Mouse (Mus musculus) kidney, postnatal 0 days (tissue): ENCODE data around the gene Adgrb3. TPM values are rescaled to one million over a fixed set of nuclear protein-coding genes. Genes with fewer than 3 reads are reported as not detected.

Source experiments
- ATAC-seq: fragments of 200-750 bp; cut with Nextera tagmentation; replicated peaks from 2 replicates; pipeline ENCODE4 v1.8.0; 2017; ENCODE audit warnings: low read depth, moderate number of reproducible peaks, moderate TSS enrichment, moderate library complexity; ENCODE audit not compliant: low FRiP score
- DNase-seq: peaks from one replicate; pipeline ENCODE4 v3.0.0-alpha.2; 2016; ENCODE audit warnings: low spot score
- H3K27ac ChIP-seq: fragments of 300-500 bp; sonication (generic); 2 replicates; pipeline ENCODE4 v1.5.1; 2014; ENCODE audit warnings: mild to moderate bottlenecking
- H3K27me3 ChIP-seq: fragments of 300-500 bp; sonication (generic); 2 replicates; pipeline ENCODE4 v1.6.1; 2014; ENCODE audit warnings: low read length, mixed read lengths; ENCODE audit not compliant: insufficient read depth
- H3K36me3 ChIP-seq: fragments of 300-500 bp; sonication (generic); 2 replicates; pipeline ENCODE4 v1.6.1; 2014; ENCODE audit warnings: low read length, mixed read lengths; ENCODE audit not compliant: insufficient read depth
- H3K4me1 ChIP-seq: fragments of 300-500 bp; sonication (generic); replicated peaks from 2 replicates; pipeline ENCODE4 v1.6.1; 2014; ENCODE audit warnings: antibody characterized with exemption, low read length, mixed read lengths; ENCODE audit not compliant: insufficient read depth
- H3K4me2 ChIP-seq: fragments of 300-500 bp; sonication (generic); 2 replicates; pipeline ENCODE4 v1.6.1; 2014; ENCODE audit warnings: mild to moderate bottlenecking, low read length, moderate library complexity, mixed read lengths
- H3K4me3 ChIP-seq: fragments of 300-500 bp; sonication (generic); replicated peaks from 2 replicates; pipeline ENCODE4 v1.5.1; 2014; ENCODE audit warnings: low read depth, low read length
- H3K9ac ChIP-seq: fragments of 300-500 bp; sonication (generic); 2 replicates; pipeline ENCODE4 v1.6.1; 2014; ENCODE audit warnings: low read depth, low read length
- H3K9me3 ChIP-seq: fragments of 300-500 bp; sonication (generic); replicated peaks from 2 replicates; pipeline ENCODE4 v1.6.1; 2016; ENCODE audit warnings: low read length, inconsistent platforms, mixed read lengths
- CTCF ChIP-seq: IDR thresholded peaks from 2 replicates; pipeline ENCODE4 v1.5.1; 2016; ENCODE audit warnings: antibody characterized with exemption, low read depth, mild to moderate bottlenecking, moderate library complexity
- WGBS: fragments of 180-500 bp; shearing (Covaris S2); extraction: QIAGEN DNeasy Blood & Tissue Kit; methylation state at CpG from one replicate; pipeline ENCODE4 v1.1.7; 2014; 5-methylcytosine and 5-hydroxymethylcytosine counted together
- polyA plus RNA-seq: library from polyadenylated mRNA; unstranded; fragments of >200 nt; fragmentation: Nextera tagmentation; extraction: Ambion mirVana; gene quantifications from 2 replicates; pipeline ENCODE4 v1.2.1, GENCODE M21; 2015

The Adgrb3 gene
- polyA plus RNA-seq, 1 experiment from 2014 or later, result 0.26 TPM

DNA sequence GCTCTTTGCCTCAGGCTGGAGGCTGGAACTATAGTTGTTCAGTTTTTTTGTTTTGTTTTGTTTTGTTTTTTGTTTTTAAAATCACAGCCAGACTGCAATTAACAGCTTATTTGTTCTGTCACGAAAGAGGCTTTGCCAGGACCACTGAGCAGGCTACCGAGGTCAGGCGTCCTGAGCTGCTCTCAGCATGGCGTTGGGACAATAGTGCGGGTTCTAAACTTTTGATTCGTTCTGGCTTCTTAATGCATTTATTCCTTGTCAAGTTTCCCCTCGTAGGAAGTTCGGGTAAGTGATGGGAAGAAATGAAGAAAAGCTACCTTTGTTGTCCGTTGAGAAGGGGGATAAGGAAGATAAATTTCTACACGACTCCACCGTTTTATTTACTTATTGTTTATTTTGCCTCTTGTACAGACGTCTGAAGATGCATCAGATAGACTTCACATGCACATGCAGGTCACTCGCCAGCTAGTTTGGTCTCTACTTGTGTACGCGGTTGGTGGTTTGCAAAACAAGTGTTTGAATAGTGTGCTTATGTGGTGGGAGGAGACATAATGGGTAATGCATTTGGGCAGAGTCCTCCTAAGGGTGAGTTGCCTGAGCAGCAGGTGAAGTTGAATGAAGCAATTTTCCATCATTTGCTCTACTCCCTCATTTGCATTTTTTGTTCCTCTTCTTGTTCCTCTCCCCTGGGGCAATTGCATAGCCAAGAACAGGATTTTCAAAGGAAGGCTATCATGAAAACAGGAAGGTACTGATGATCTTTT is 1.4 kb upstream of the Adgrb3 start:
- no peaks in the 10 kb centered on the region for H3K4me1 ChIP-seq
- H3K27me3 ChIP-seq, result peaks cover 19% of the 10 kb centered on the region
- H3K9me3 ChIP-seq, result no peaks in the 10 kb centered on the region
- no peak for ATAC-seq
- no peak for TF ChIP-seq CTCF
- 7% methylated on average over 15 of the region's 15 CpGs for WGBS
- peak overlapping the region; percentile 50; the same call in 1 of the 2 replicates for H3K4me3 ChIP-seq
- peak; percentile 1 for DNase-seq
- H3K4me2 ChIP-seq, result peak overlapping the region; percentile 89
- H3K27ac ChIP-seq, result no peak overlapping the region
- no peak overlapping the region for H3K9ac ChIP-seq
- H3K36me3 ChIP-seq, result no peaks in the 10 kb centered on the region

DNA sequence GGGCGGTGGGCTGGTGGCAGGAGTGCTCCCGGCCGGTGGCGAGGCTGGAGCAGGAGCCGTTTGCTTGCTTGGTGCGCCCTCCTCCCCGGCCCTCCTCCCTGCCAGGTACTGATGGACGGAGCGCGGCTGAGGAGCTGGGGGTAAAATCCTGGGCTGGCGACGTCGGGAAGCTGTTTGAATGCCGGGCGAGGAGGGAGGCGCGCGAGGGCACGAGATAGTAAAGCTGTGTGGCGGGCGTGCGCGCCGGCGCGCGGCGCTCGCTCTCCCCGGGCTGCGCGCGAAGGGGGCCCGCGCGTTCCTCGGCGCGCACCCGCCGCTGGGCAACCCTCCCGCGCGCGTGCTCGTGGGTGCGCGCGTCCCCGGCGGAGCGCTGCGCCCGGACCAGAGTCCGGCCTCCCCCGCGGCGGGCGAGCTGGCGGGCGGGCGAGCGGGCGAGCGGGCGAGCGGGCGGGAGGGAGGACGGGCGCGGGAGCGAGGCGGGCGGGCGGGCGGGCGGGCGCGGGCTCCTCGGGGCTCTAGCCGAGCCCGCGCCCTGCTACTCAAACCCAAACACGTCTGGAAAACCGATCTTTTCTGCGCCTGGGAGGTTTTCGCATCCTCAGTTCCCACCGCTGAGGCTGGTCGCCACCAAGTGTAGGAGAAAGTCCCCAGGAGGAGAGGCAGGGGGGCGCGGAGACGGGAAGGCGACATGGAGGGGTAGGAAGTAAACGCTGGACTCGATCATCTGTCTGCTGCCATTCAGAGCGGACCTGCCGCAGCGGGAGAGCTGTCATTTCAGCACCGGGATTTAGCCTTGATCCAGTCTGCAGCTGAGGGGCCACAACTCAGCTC is 629 bp upstream of the Adgrb3 start:
- Histone ChIP-seq H3K36me3 (no peaks in the 10 kb centered on the region), H3K4me2 (peak overlapping the region; percentile 89), H3K9me3 (no peaks in the 10 kb centered on the region), H3K4me1 (no peaks in the 10 kb centered on the region), H3K27me3 (peaks cover 19% of the 10 kb centered on the region), H3K9ac (no peak overlapping the region), H3K27ac (no peak overlapping the region), H3K4me3 (peak overlapping the region; percentile 50)
- under 1% methylated on average over 46 of the region's 99 CpGs for WGBS
- DNase-seq (peak; percentile 67), ATAC-seq (peak; percentile 71)
- TF ChIP-seq CTCF, result no peak

DNA sequence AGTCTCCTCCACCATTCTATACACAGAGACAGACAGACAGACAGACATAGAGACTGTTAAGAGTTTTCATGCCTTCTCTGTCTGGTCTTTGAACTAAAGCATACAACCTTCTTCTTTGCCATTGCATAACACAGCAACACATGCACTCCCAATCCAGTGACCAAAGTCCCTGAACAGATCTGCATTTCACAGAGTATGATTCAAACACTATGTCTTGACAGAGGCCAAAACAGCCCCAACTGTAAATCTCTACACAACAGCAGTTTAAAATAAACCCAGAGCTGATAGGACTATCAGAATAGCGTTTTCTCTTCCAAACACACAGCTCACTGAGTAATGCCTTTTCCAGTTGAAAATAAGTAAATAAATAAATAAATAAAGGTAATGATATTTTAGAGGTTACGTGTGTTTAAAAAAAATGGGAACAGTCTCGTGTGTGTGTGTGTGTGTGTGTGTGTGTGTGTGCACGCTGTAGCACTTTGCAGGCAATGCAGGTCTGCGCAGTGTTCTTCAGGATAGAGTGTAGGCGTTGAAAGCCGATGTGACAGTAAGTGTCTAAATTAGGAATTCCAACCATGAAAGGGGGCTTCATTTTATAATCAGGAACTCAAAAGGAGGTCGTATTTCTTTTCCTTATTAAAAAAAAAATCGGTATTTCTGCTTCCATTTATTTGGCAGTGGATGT is 1.3 kb downstream of the Adgrb3 start:
- no peak overlapping the region for H3K4me3 ChIP-seq
- DNase-seq, result no peak
- H3K9me3 ChIP-seq, result no peaks in the 10 kb centered on the region
- no peak for TF ChIP-seq CTCF
- 72% methylated on average over 9 of the region's 9 CpGs for WGBS
- peaks cover 19% of the 10 kb centered on the region for H3K27me3 ChIP-seq
- H3K4me2 ChIP-seq, result no peak overlapping the region
- H3K27ac ChIP-seq, result no peak overlapping the region
- ATAC-seq, result no peak
- no peaks in the 10 kb centered on the region for H3K36me3 ChIP-seq
- no peaks in the 10 kb centered on the region for H3K4me1 ChIP-seq
- H3K9ac ChIP-seq, result no peak overlapping the region

DNA sequence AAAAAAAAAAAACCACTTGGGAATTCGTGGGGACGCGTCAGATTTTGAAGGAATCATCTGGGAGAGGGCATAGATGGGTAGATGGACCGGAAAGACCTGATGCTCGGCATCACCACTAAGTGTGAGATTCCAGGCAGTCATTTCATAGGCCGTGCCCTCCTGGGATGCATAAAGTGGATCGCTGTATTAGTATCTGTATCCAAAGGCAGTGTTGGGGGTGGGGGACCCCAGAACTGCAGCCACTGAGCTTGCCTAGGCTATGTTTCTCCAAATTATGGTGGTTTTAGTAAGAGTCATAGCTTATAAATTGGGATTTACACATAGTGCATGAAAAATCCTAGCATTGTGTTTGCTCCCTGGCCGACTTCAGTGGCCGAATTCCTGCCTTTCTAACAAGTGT is 2.1 kb downstream of the Adgrb3 start:
- no peak overlapping the region for H3K4me2 ChIP-seq
- H3K27ac ChIP-seq, result no peak overlapping the region
- no peak overlapping the region for H3K9ac ChIP-seq
- no peak for TF ChIP-seq CTCF
- no peak overlapping the region for H3K4me3 ChIP-seq
- DNase-seq, result no peak
- 59% methylated on average over 9 of the region's 9 CpGs for WGBS
- no peak for ATAC-seq
- no peaks in the 10 kb centered on the region for H3K9me3 ChIP-seq
- peaks cover 19% of the 10 kb centered on the region for H3K27me3 ChIP-seq
- H3K4me1 ChIP-seq, result no peaks in the 10 kb centered on the region
- no peaks in the 10 kb centered on the region for H3K36me3 ChIP-seq

DNA sequence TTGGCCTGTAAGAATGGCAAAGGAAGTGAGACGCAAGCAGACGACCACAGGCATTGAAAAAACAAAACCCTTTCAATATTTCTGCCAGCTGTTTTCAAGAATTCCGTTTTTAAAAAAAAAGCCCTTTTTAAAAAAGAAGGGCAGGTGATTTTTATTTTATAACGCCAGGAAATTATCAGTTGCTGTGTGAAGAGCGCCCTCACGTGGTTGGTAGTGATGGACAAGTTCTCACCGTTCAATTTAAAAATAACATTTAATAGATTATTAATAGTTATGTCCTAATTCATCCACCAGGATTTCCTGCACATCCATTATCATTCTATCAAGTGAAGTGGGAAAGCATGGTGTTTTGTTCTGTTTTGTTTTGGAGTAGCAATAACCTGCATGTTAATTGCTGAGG is 2.7 kb downstream of the Adgrb3 start:
- WGBS, result 14% methylated on average over 7 of the region's 7 CpGs
- Histone ChIP-seq H3K4me1 (no peaks in the 10 kb centered on the region), H3K27me3 (peaks cover 19% of the 10 kb centered on the region), H3K9ac (no peak overlapping the region), H3K27ac (no peak overlapping the region), H3K9me3 (no peaks in the 10 kb centered on the region), H3K4me3 (no peak overlapping the region), H3K4me2 (no peak overlapping the region), H3K36me3 (no peaks in the 10 kb centered on the region)
- no peak for ATAC-seq
- peak; percentile 27 for DNase-seq
- peak; percentile 60 for TF ChIP-seq CTCF

DNA sequence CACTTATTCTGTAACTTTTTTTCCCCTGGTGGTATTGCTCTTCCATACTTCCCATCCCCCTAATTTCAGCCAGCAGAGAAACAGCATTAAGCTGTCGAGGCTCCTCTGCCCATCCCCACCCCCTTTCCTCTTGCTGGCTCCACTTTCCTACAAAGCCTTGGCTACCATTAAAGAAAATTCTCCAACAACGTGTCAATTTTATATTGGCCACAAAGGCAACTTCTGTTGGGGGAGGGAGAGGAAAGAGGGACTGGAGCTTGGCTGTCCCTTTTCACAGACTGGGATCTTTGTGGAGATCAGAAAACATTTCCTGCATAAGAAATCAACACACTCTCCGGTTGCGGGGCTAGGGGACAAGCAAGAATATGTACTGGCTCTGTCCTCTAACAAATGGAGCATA is 4.9 kb downstream of the Adgrb3 start:
- no peak overlapping the region for H3K4me2 ChIP-seq
- H3K4me1 ChIP-seq, result no peaks in the 10 kb centered on the region
- H3K4me3 ChIP-seq, result no peak overlapping the region
- H3K36me3 ChIP-seq, result no peaks in the 10 kb centered on the region
- no peak for DNase-seq
- no peak for TF ChIP-seq CTCF
- H3K9ac ChIP-seq, result no peak overlapping the region
- 30% methylated on average over 4 of the region's 4 CpGs for WGBS
- peaks cover 13% of the 10 kb centered on the region; the same call in 1 of the 2 replicates for H3K27me3 ChIP-seq
- no peaks in the 10 kb centered on the region for H3K9me3 ChIP-seq
- no peak for ATAC-seq
- H3K27ac ChIP-seq, result no peak overlapping the region
